ENCODE assay signal across 20 mouse cellular contexts in the genomic region with DNA sequence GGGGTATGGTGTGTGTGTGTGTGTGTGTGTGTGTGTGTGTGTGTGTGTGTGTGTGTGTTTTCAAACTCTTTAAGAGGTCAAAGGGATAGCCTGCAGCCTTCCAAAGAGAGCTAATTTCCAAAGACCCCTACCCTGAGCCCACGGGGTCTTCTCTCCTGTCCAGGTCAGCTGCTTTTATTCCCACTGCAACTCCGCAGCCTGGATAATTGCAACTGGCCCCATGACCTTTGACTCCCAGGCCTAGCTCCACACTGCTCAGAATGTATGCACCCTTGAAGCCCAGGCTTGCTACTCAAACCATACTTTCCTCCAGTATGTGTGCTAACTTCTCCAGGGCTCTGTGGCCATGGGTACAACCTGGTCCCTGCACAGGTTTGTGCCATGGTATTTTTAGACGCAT. TPM values are rescaled to one million over a fixed set of nuclear protein-coding genes. Genes with fewer than 3 reads are reported as not detected.
"Had no signal": no experiment of that assay in that cellular context is flagged by ENCODE, and none has a peak within 500 bp of the region (broad histone marks: within the 10 kb centered on the region; RNA-seq: fewer than 3 reads in every experiment).

No protein-coding gene starts in this region.

- H3K9ac ChIP-seq: kidney, embryonic 15.5 days; limb, embryonic 13.5 days; liver, embryonic 14.5 days; midbrain, embryonic 13.5 days had no signal

- H3K4me3 ChIP-seq: kidney, embryonic 15.5 days; left cerebral cortex, adult 2 months; limb, embryonic 13.5 days; midbrain, embryonic 13.5 days; myocyte had no signal

- H3K27ac ChIP-seq: left cerebral cortex, adult 2 months; liver, embryonic 14.5 days; midbrain, embryonic 13.5 days had no signal

- H3K9me3 ChIP-seq: kidney, embryonic 15.5 days; limb, embryonic 13.5 days; midbrain, embryonic 13.5 days had no signal

- H3K36me3 ChIP-seq: kidney, embryonic 15.5 days; limb, embryonic 13.5 days; midbrain, embryonic 13.5 days had no signal

- H3K27me3 ChIP-seq: limb, embryonic 13.5 days had no signal

- DNase-seq: kidney, postnatal 14 days; lung, adult 18-20 months; thymus, adult 2 months; thymus, postnatal 25 days had no signal

- ATAC-seq: midbrain, embryonic 13.5 days had no signal

- H3K4me2 ChIP-seq: kidney, embryonic 15.5 days; limb, embryonic 13.5 days; midbrain, embryonic 13.5 days had no signal

RNA-seq across cellular contexts. Expression of a gene that starts 17.0 kb away (rescaled TPM):
- total RNA-seq: megakaryocyte-erythroid progenitor cell, adult 5-6 weeks had no signal

RNA-seq across cellular contexts. Expression of a gene that starts 20.2 kb away (rescaled TPM):
- total RNA-seq: layer of hippocampus, postnatal 25 days; left cerebral cortex, adult 2 months; liver, adult 2 months; megakaryocyte-erythroid progenitor cell, adult 5-6 weeks; neutrophil, adult 5-6 weeks had no signal
- polyA plus RNA-seq: kidney, embryonic 15.5 days; large intestine, adult 2 months; limb, embryonic 13.5 days; liver, adult 2 months; liver, embryonic 14.5 days; lung, embryonic 16.5 days; midbrain, embryonic 13.5 days; myocyte; neural tube, embryonic 11.5 days; stomach, embryonic 14.5 days; thymus, adult 2 months; urinary bladder, adult 2 months had no signal

RNA-seq across cellular contexts. Expression of a gene that starts 48.2 kb away (rescaled TPM):
- total RNA-seq: layer of hippocampus, postnatal 25 days; left cerebral cortex, adult 2 months; left cerebral cortex, postnatal 14 days; liver, adult 2 months; megakaryocyte-erythroid progenitor cell, adult 5-6 weeks; neutrophil, adult 5-6 weeks had no signal
- polyA plus RNA-seq: kidney, embryonic 15.5 days; large intestine, adult 2 months; limb, embryonic 13.5 days; liver, adult 2 months; liver, embryonic 14.5 days; lung, embryonic 16.5 days; midbrain, embryonic 13.5 days; myocyte; neural tube, embryonic 11.5 days; stomach, embryonic 14.5 days; thymus, adult 2 months had no signal
